Mouse (Mus musculus) midbrain, embryonic 14.5 days (tissue): ENCODE results near the gene Bcl2l14. TPM values are rescaled to one million over a fixed set of nuclear protein-coding genes. Genes with fewer than 3 reads are reported as not detected.

Experiments
- ATAC-seq: fragments of 200-750 bp; cut with Nextera tagmentation; 2 replicates; pipeline ENCODE4 v1.8.0; 2017; ENCODE audit warnings: moderate number of reproducible peaks, moderate library complexity; ENCODE audit not compliant: low FRiP score, low TSS enrichment
- DNase-seq: peaks from one replicate; pipeline ENCODE4 v3.0.0-alpha.2; 2015
- H3K27ac ChIP-seq: fragments of 300-500 bp; sonication (generic); replicated peaks from 2 replicates; pipeline ENCODE4 v1.5.1; 2014; ENCODE audit warnings: mild to moderate bottlenecking, low read depth, low read length, moderate library complexity
- H3K27me3 ChIP-seq: fragments of 300-500 bp; sonication (generic); 2 replicates; pipeline ENCODE4 v1.6.1; 2014; ENCODE audit warnings: low read length, control low read depth, mixed read lengths; ENCODE audit not compliant: control insufficient read depth, insufficient read depth
- H3K36me3 ChIP-seq: fragments of 300-500 bp; sonication (generic); 2 replicates; pipeline ENCODE4 v1.6.1; 2014; ENCODE audit warnings: low read length, control low read depth; ENCODE audit not compliant: control insufficient read depth, insufficient read depth
- H3K4me1 ChIP-seq: fragments of 300-500 bp; sonication (generic); 2 replicates; pipeline ENCODE4 v1.6.1; 2014; ENCODE audit warnings: mild to moderate bottlenecking, antibody characterized with exemption, low read length, control low read depth; ENCODE audit not compliant: control insufficient read depth, insufficient read depth
- H3K4me2 ChIP-seq: fragments of 300-500 bp; sonication (generic); 2 replicates; pipeline ENCODE4 v1.6.1; 2014; ENCODE audit warnings: mild to moderate bottlenecking, low read length, moderate library complexity
- H3K4me3 ChIP-seq: fragments of 300-500 bp; sonication (generic); replicated peaks from 2 replicates; pipeline ENCODE4 v1.5.1; 2014; ENCODE audit warnings: low read depth, low read length
- H3K9ac ChIP-seq: fragments of 300-500 bp; sonication (generic); replicated peaks from 2 replicates; pipeline ENCODE4 v1.6.1; 2014; ENCODE audit warnings: mild to moderate bottlenecking, low read length, moderate library complexity
- H3K9me3 ChIP-seq: fragments of 300-500 bp; sonication (generic); 2 replicates; pipeline ENCODE4 v1.6.1; 2016; ENCODE audit warnings: low read length, control low read depth, mixed read lengths; ENCODE audit not compliant: control insufficient read depth
- WGBS: fragments of 180-500 bp; shearing (Covaris S2); extraction: QIAGEN DNeasy Blood & Tissue Kit; methylation state at CpG from one replicate; pipeline ENCODE4 v1.1.7; 2014; 5-methylcytosine and 5-hydroxymethylcytosine counted together
- polyA plus RNA-seq: library from polyadenylated mRNA; unstranded; fragments of >200 nt; fragmentation: Nextera tagmentation; extraction: Ambion mirVana; gene quantifications from 2 replicates; pipeline ENCODE4 v1.2.1, GENCODE M21; 2014

The Bcl2l14 gene
- polyA plus RNA-seq, 1 experiment from 2014 or later = not detected

- Histone ChIP-seq H3K9ac (no peak overlapping the region), H3K4me3 (no peak overlapping the region), H3K9me3 (no peaks in the 10 kb centered on the region), H3K27me3 (no peaks in the 10 kb centered on the region), H3K4me2 (no peak overlapping the region), H3K27ac (no peak overlapping the region), H3K4me1 (no peaks in the 10 kb centered on the region), H3K36me3 (no peaks in the 10 kb centered on the region)
- ATAC-seq = no peak; the same call in 1 of the 2 replicates
- WGBS = 21% methylated on average over 11 of the region's 11 CpGs
- DNase-seq = peak; percentile 92
These were observed 6.7 kb upstream of the Bcl2l14 start for GRCm38 (mm10) chr6:134389248-134389891.

GRCm38 (mm10) chr6:134389917-134390316 is 6.2 kb upstream of the Bcl2l14 start:
- DNase-seq (no peak), ATAC-seq (no peak; the same call in 1 of the 2 replicates)
- Histone ChIP-seq H3K4me1 (no peaks in the 10 kb centered on the region), H3K9ac (no peak overlapping the region), H3K4me2 (no peak overlapping the region), H3K9me3 (no peaks in the 10 kb centered on the region), H3K27me3 (no peaks in the 10 kb centered on the region), H3K36me3 (no peaks in the 10 kb centered on the region), H3K4me3 (no peak overlapping the region), H3K27ac (no peak overlapping the region)
- 72% methylated on average over 8 of the region's 8 CpGs for WGBS

DNA sequence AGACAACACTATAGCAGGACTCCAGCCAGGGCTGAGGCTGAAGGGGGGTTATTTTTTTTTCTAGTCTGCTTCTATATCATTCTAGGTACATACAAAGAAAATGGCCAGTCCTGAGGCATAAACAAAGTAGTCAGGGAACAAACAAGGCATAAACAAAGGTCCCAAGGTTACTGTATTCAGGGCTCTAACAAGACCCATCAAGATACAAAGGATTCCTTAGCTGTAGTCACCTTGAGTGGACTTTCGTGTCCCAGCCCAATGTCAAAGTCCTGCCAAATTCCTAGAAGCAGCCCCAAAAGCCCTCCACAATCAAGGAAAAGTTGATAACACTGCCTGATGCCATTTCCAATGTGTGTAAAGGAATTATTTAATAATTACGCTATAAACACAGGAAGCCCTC is 5.3 kb upstream of the Bcl2l14 start:
- Histone ChIP-seq H3K4me1 (no peaks in the 10 kb centered on the region), H3K4me2 (no peak overlapping the region), H3K36me3 (no peaks in the 10 kb centered on the region), H3K27me3 (no peaks in the 10 kb centered on the region), H3K4me3 (no peak overlapping the region), H3K27ac (no peak overlapping the region), H3K9me3 (no peaks in the 10 kb centered on the region), H3K9ac (no peak overlapping the region)
- DNase-seq (no peak), ATAC-seq (no peak)
- 88% methylated on average over 2 of the region's 2 CpGs for WGBS

- H3K4me2 ChIP-seq = no peak overlapping the region
- no peaks in the 10 kb centered on the region for H3K4me1 ChIP-seq
- ATAC-seq = no peak
- no peak overlapping the region for H3K4me3 ChIP-seq
- WGBS = 44% methylated on average over 16 of the region's 16 CpGs
- DNase-seq = peak; percentile 80
- no peaks in the 10 kb centered on the region for H3K9me3 ChIP-seq
- no peaks in the 10 kb centered on the region for H3K36me3 ChIP-seq
- H3K9ac ChIP-seq = no peak overlapping the region
- no peak overlapping the region for H3K27ac ChIP-seq
- no peaks in the 10 kb centered on the region for H3K27me3 ChIP-seq
These were observed 7.0 kb downstream of the Bcl2l14 start for GRCm38 (mm10) chr6:134402914-134403683.

DNA sequence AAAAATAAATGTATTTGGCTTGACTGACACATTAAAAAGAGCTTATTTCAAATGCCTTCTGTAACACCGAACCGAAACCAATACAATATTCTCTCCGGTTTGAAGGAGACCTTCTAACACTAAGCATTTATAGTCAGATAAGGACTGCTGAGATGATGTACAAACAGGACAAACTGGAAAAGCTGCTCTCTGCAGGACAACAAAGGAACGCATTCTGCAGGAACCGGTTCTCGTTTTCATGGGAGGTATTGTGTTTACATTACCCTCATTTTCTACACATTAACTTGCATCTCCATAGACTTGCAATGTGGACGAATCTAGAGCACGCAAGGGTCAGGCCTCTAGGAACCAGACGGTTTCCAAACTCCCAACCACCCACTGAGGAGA is 7.6 kb downstream of the Bcl2l14 start:
- ATAC-seq (no peak), DNase-seq (no peak)
- no peaks in the 10 kb centered on the region for H3K9me3 ChIP-seq
- no peak overlapping the region for H3K27ac ChIP-seq
- no peaks in the 10 kb centered on the region for H3K27me3 ChIP-seq
- H3K4me2 ChIP-seq = no peak overlapping the region
- H3K4me3 ChIP-seq = no peak overlapping the region
- WGBS = 92% methylated on average over 9 of the region's 9 CpGs
- H3K36me3 ChIP-seq = no peaks in the 10 kb centered on the region
- H3K4me1 ChIP-seq = no peaks in the 10 kb centered on the region
- no peak overlapping the region for H3K9ac ChIP-seq

DNA sequence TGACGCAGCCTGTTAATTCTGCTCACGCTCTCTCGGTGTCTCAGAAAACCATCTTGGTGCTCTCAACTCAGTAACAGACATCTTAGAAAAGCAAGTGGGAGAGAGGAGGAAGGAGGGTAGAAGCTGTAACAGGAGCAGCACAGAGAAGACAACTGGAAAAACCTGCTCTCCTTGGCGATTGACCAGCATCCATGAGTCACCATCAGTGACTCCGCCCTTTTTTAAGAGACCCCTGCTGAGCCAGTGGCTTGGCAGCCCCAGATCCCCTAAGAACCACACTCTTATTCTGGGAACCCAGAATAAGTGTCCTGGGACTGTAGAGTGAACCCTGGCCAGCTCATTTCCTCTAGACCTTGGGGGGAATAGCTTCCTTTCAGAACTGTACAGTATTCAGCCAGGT is 11.1 kb downstream of the Bcl2l14 start:
- H3K4me3 ChIP-seq = no peak overlapping the region
- H3K4me2 ChIP-seq = no peak overlapping the region
- no peaks in the 10 kb centered on the region for H3K4me1 ChIP-seq
- 75% methylated on average over 5 of the region's 5 CpGs for WGBS
- no peak for ATAC-seq
- H3K27ac ChIP-seq = no peak overlapping the region
- no peaks in the 10 kb centered on the region for H3K9me3 ChIP-seq
- DNase-seq = no peak
- H3K36me3 ChIP-seq = no peaks in the 10 kb centered on the region
- H3K9ac ChIP-seq = no peak overlapping the region
- no peaks in the 10 kb centered on the region for H3K27me3 ChIP-seq

DNA sequence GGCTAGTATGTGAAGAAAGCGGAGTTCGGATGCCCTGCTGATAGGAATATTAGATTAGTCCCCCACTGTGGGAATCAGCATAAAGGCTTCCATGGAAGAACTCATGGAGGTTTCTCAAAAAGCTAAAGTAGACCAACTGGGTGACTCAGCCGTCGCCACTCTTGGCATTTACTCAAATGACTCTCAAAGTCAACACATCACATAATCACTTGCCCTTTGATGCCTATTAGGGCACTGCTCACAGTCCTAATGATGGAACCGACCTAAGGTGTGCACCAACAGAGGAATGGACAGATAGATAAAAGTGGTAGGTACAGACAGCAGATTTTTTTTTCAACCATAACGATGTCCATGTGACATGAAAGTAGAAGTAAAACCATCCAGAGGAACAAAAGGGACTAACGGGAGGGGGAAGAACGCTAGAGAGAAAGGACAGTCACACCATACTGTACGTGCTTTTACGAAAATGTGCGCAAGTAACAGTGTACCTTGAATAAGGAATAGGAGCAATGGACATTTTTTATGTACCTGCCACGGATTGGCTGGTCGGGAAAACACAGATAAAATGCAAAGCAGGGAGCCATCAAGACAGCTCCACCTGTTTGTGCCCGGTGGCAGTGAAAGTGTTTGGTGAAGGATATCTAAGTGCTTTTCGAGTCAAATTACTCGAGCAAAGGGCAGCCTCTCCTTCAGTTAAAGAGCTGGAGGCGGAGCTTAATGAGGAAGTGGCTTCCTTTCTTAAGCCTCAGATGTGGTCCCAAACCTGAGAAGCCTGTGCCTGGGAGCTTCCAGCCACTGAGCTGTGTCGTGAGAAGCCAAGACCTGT is 17.8 kb downstream of the Bcl2l14 start:
- no peak overlapping the region for H3K27ac ChIP-seq
- no peak overlapping the region for H3K9ac ChIP-seq
- H3K4me3 ChIP-seq = no peak overlapping the region
- H3K4me2 ChIP-seq = no peak overlapping the region
- ATAC-seq (no peak), DNase-seq (no peak)
- H3K36me3 ChIP-seq = no peaks in the 10 kb centered on the region
- no peaks in the 10 kb centered on the region for H3K4me1 ChIP-seq
- H3K9me3 ChIP-seq = no peaks in the 10 kb centered on the region
- no peaks in the 10 kb centered on the region for H3K27me3 ChIP-seq
- WGBS = 68% methylated on average over 18 of the region's 18 CpGs

GRCm38 (mm10) chr6:134414532-134414883 is 18.4 kb downstream of the Bcl2l14 start:
- WGBS = 88% methylated on average over 4 of the region's 4 CpGs
- Histone ChIP-seq H3K4me1 (no peaks in the 10 kb centered on the region), H3K4me2 (no peak overlapping the region), H3K27me3 (no peaks in the 10 kb centered on the region), H3K27ac (no peak overlapping the region), H3K36me3 (no peaks in the 10 kb centered on the region), H3K4me3 (no peak overlapping the region), H3K9me3 (no peaks in the 10 kb centered on the region), H3K9ac (no peak overlapping the region)
- DNase-seq (no peak), ATAC-seq (no peak)
